Mouse (Mus musculus) cortical plate, adult 2 months (tissue): ENCODE measurements around the gene Gm10337.

Experiments
- CTCF ChIP-seq: fragments of 200-500 bp; IDR thresholded peaks from 2 replicates; pipeline ENCODE4 v1.5.1; 2011; ENCODE audit warnings: mild to moderate bottlenecking, control low read depth, low read length; ENCODE audit not compliant: insufficient read depth; ENCODE audit errors: extremely low read depth
- POLR2A ChIP-seq: fragments of 200-500 bp; IDR thresholded peaks from 2 replicates; pipeline ENCODE4 v1.6.1; 2011; ENCODE audit warnings: mild to moderate bottlenecking, low read length, control low read depth; ENCODE audit not compliant: insufficient read depth; ENCODE audit errors: extremely low read depth

GRCm38 (mm10) chr15:102473246-102473645 lies 30.3 kb upstream of the Gm10337 start:
- TF ChIP-seq POLR2A (no peak), CTCF (no peak)
